Mouse (Mus musculus) midbrain, embryonic 15.5 days (tissue): ENCODE results near the gene Cir1. TPM values are rescaled to one million over a fixed set of nuclear protein-coding genes. Genes with fewer than 3 reads are reported as not detected.

ENCODE experiments used
- ATAC-seq: fragments of 200-750 bp; cut with Nextera tagmentation; replicated peaks from 2 replicates; pipeline ENCODE4 v1.8.0; 2017; ENCODE audit warnings: moderate TSS enrichment
- H3K27ac ChIP-seq: fragments of 300-500 bp; sonication (generic); 2 replicates; pipeline ENCODE4 v1.5.1; 2015; ENCODE audit warnings: mild to moderate bottlenecking, inconsistent platforms
- H3K27me3 ChIP-seq: fragments of 300-500 bp; sonication (generic); replicated peaks from 2 replicates; pipeline ENCODE4 v1.6.1; 2015; ENCODE audit warnings: inconsistent platforms
- H3K36me3 ChIP-seq: fragments of 300-500 bp; sonication (generic); replicated peaks from 2 replicates; pipeline ENCODE4 v1.6.1; 2015; ENCODE audit warnings: inconsistent platforms
- H3K4me1 ChIP-seq: fragments of 300-500 bp; sonication (generic); 2 replicates; pipeline ENCODE4 v1.6.1; 2015; ENCODE audit warnings: inconsistent platforms
- H3K4me2 ChIP-seq: fragments of 300-500 bp; sonication (generic); 2 replicates; pipeline ENCODE4 v1.6.1; 2015; ENCODE audit warnings: inconsistent platforms, mild to moderate bottlenecking, moderate library complexity
- H3K4me3 ChIP-seq: fragments of 300-500 bp; sonication (generic); 2 replicates; pipeline ENCODE4 v1.5.1; 2015; ENCODE audit warnings: mild to moderate bottlenecking, inconsistent platforms
- H3K9ac ChIP-seq: fragments of 300-500 bp; sonication (generic); 2 replicates; pipeline ENCODE4 v1.6.1; 2015; ENCODE audit warnings: mild to moderate bottlenecking, inconsistent platforms
- H3K9me3 ChIP-seq: fragments of 300-500 bp; sonication (generic); 2 replicates; pipeline ENCODE4 v1.6.1; 2016; ENCODE audit warnings: inconsistent platforms
- WGBS: fragments of 180-500 bp; shearing (Covaris S2); methylation state at CpG from one replicate; pipeline ENCODE4 v1.1.7; 2015; ENCODE audit warnings: mixed read lengths; 5-methylcytosine and 5-hydroxymethylcytosine counted together
- polyA plus RNA-seq: library from polyadenylated mRNA; unstranded; fragments of >200 nt; fragmentation: Nextera tagmentation; extraction: Ambion mirVana; gene quantifications from 2 replicates; pipeline ENCODE4 v1.2.1, GENCODE M21; 2015

Gene Cir1
- polyA plus RNA-seq = 26.2 and 27.4 TPM in 2 replicates

DNA sequence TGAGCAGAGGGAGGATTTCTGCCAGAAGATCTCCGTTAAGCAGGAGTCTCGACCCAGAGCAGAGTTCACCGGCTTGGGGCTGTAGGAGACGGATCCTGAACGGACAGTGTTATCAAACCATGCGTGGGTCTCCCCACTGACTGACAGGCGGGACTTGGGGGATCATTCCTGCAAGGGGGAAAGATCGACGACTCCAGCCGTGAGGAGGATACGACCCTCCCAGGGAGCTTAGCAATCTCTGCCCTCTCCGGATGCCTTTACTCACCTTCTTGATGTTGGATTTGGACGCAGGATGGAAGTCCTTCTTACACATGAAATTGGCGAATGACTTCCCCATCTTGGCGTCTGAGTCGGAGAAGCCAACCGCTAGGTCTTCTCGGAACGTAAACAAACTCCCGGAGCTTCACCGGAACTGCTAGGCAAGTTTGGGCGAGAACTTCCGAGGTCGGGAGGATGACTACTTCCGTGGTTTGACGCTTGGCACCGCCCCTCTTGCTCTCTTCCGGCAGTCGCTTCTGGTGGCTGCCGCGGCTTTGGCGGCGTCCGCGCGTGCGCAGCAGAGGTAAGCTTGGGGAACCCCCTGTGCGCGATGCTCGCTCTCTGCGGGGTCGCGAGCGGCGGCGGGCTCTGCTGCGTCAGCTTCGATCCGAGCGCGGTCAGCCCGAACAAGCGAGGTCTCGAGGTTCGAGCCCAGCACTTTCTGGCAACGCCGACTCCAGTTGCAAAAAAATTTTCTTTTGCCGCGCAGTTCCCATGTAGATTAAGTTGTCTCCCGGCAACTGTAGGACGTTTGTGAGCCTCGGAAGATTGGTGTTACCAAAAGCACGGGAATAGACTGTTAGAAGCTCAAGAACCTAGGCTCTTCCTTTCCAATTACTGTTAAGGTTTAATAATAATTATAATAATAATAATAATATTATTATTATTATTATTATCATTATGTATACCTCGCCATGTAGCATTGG is at the start of gene Cir1, which contains the start of gene Scrn3:
Gene Cir1, minus strand, starts transcription at position 550 of the 965 bp plus-strand sequence.
Gene Scrn3, plus strand, starts transcription at position 450 of the 965 bp plus-strand sequence.
- ATAC-seq = peak; percentile 96
- Histone ChIP-seq H3K9ac (peak within 1 kb of the TSS; percentile 53), H3K27ac (peak within 1 kb of the TSS; percentile 82), H3K4me1 (peaks cover 16% of the 10 kb centered on the region), H3K4me3 (peak within 1 kb of the TSS; percentile 57), H3K9me3 (no peaks in the 10 kb centered on the region), H3K4me2 (peak within 1 kb of the TSS; percentile 79), H3K36me3 (peaks cover 10% of the 10 kb centered on the region; the same call in 1 of the 2 replicates), H3K27me3 (no peaks in the 10 kb centered on the region)
- WGBS = under 1% methylated on average over 64 of the region's 64 CpGs

DNA sequence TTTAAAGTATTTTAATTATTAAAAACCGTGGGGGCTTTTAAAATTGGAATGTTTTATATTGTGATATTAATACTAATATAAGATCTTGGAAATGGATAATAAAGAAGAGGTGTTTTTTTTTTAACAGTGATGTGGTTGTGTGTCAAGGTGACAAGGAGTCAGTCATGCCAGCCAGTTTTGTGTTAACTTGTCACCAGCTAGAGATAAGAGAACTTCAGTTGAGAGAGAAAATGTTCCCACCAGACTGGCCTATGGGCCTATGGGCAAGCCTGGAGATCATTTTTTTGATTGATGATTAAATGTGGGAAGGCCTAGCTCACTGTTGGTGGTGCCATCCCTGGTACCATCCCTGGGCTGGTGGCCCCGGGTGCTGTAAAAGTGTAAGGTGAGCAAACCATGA is 48.0 kb upstream of the Cir1 start:
- H3K4me2 ChIP-seq = no peak overlapping the region
- no peaks in the 10 kb centered on the region for H3K4me1 ChIP-seq
- no peak overlapping the region for H3K4me3 ChIP-seq
- H3K27ac ChIP-seq = no peak overlapping the region
- no peak overlapping the region for H3K9ac ChIP-seq
- H3K9me3 ChIP-seq = no peaks in the 10 kb centered on the region
- no peak for ATAC-seq
- H3K36me3 ChIP-seq = 0 out of 2 replicates have a peak, but pooled peaks cover 3% of the 10 kb centered on the region
- H3K27me3 ChIP-seq = no peaks in the 10 kb centered on the region
- 86% methylated on average over 2 of the region's 2 CpGs for WGBS

DNA sequence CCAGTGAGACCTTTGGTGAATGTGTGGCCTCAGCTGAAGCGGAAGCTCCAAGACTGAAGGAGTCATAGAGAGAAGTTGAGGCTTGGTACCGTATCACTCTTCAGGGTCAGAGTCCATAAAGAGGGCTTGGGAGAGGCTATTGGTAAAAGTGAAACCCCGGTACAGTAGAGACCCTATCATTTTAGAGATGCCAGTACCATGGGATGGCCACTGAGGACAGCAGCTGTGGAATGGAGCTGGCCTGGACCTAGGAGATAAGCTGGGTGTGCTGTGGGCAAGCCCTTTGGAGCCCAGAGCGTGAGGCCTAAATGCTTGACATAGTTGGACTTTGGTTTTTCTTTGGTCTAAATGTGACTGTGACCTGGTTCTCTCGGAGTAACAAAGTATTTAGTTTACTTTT is 47.4 kb upstream of the Cir1 start:
- no peaks in the 10 kb centered on the region for H3K27me3 ChIP-seq

DNA sequence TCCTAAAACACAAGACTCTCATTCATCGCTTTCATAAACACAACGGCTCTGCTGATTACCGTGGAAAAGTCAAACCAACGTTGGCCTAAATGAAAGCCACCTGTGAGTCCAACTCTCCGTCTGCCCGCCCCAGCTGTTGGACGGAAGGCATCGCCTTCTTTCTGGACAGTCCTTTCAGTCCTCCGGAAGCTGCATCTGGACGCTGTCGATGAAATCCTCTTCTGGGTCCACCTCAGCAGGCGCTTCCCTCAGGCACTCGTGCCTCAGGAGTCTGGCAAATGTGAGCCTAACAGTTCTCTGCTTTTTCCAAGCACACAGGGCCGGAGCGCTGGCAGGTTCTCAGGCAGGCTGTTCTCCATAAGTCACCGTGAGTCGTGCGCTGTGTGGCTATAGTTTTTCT is 44.5 kb upstream of the Cir1 start:
- Histone ChIP-seq H3K27me3 (no peaks in the 10 kb centered on the region), H3K9ac (no peak overlapping the region), H3K4me2 (no peak overlapping the region), H3K4me3 (no peak overlapping the region), H3K36me3 (0 out of 2 replicates have a peak, but pooled peaks cover 3% of the 10 kb centered on the region), H3K9me3 (no peaks in the 10 kb centered on the region), H3K4me1 (no peaks in the 10 kb centered on the region), H3K27ac (no peak overlapping the region)
- ATAC-seq = no peak
- 83% methylated on average over 18 of the region's 18 CpGs for WGBS

More for the DNA sequence above, 47.4 kb upstream of the Cir1 start:
- 95% methylated on average over 5 of the region's 5 CpGs for WGBS
- Histone ChIP-seq H3K9ac (no peak overlapping the region), H3K4me3 (no peak overlapping the region), H3K4me2 (no peak overlapping the region), H3K4me1 (no peaks in the 10 kb centered on the region), H3K9me3 (no peaks in the 10 kb centered on the region), H3K36me3 (0 out of 2 replicates have a peak, but pooled peaks cover 3% of the 10 kb centered on the region), H3K27ac (no peak overlapping the region)
- no peak for ATAC-seq

DNA sequence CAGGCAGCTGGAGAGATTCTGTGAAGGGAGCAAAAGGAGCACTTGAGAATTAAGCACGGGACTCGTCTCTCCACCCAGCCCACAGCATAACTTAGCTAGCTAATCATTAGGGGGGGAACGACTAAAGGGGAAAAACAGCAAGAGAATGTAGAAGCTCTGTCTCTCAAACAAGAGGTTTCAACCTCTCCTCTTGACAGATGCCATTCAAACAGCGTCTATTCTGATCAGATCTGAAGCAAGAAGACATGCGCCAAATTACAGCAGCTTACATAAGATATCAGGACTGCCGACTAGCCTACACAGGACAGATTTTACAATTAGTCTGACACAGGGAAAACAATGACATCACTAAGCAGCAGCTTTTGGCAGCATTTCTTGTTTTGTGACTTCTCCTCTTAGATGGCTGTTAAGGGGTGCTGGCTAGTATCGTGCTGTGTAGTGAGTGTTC is 39.5 kb upstream of the Cir1 start:
- Histone ChIP-seq H3K27ac (no peak overlapping the region), H3K4me2 (no peak overlapping the region), H3K9me3 (no peaks in the 10 kb centered on the region), H3K36me3 (0 out of 2 replicates have a peak, but pooled peaks cover 1% of the 10 kb centered on the region), H3K27me3 (no peaks in the 10 kb centered on the region), H3K4me3 (no peak overlapping the region), H3K9ac (no peak overlapping the region), H3K4me1 (0 out of 2 replicates have a peak, but pooled peaks cover 4% of the 10 kb centered on the region)
- ATAC-seq = no peak
- WGBS = 37% methylated on average over 7 of the region's 7 CpGs

DNA sequence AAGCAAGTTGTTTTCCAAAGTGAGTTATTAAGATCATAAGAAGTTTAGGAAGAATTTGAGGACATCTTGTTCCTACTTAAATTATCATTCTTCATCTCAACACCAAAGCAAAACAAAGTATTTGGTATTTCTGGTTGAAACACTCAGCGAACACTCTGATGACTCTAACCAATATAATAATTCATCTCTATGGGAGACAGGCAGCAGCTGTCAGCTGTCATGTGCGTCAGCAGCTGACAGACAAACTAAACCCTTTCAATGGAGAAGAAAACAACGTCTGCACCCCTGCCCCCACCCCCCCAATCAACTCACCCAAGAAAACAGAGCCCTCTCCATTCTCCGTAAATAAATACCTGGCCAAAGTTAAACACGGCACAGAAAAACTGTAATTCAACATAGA is 39.0 kb upstream of the Cir1 start:
- Histone ChIP-seq H3K4me3 (no peak overlapping the region), H3K9ac (no peak overlapping the region), H3K27me3 (no peaks in the 10 kb centered on the region), H3K4me2 (no peak overlapping the region), H3K9me3 (no peaks in the 10 kb centered on the region), H3K36me3 (no peaks in the 10 kb centered on the region), H3K27ac (no peak overlapping the region), H3K4me1 (0 out of 2 replicates have a peak, but pooled peaks cover 4% of the 10 kb centered on the region)
- ATAC-seq = no peak
- 50% methylated on average over 5 of the region's 5 CpGs for WGBS

DNA sequence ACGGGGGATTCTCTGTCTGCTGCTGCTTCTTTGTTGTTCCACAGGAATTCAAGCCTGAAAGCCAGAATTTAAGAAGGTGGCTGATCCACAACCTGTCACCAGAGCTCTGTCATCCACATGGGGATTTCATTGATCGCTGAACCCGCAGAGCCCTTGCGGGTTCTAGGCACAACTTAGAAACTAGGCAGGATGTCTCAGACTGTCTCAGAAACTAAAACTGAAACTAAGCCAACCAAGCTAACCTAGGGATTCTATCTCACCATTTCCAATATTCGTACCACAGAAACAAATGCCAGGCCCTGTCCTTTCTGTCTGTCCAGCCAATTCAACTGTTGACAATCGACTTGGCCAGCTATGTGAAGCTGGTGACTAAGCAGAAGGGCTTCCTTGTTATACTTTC is 35.7 kb upstream of the Cir1 start:
- Histone ChIP-seq H3K9me3 (no peaks in the 10 kb centered on the region), H3K27ac (0 out of 2 replicates have a peak overlapping the region, but pooled peaks have one; percentile 10), H3K9ac (no peak overlapping the region), H3K27me3 (no peaks in the 10 kb centered on the region), H3K36me3 (no peaks in the 10 kb centered on the region), H3K4me2 (no peak overlapping the region), H3K4me1 (0 out of 2 replicates have a peak, but pooled peaks cover 4% of the 10 kb centered on the region), H3K4me3 (no peak overlapping the region)
- WGBS = 86% methylated on average over 6 of the region's 6 CpGs
- no peak for ATAC-seq

DNA sequence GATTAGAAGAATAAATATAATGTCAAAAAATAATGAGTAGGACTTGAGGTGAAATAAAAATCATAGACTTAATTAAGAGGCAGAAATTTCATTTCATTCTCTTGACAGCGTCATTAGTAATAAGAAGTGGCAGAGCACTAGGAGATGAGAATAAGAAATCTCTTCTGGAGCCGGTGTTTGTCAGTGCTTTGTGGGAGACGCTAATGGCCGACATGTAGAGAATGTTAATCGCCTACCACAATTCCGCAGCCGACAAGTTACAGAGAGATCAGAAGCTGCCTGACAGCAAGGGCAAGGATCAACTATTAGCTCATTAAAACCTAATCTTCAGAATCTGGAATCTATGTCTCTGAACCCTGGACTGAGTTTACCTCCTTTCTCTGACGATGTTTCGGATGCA is 35.3 kb upstream of the Cir1 start:
- no peak for ATAC-seq
- Histone ChIP-seq H3K9me3 (no peaks in the 10 kb centered on the region), H3K36me3 (no peaks in the 10 kb centered on the region), H3K4me2 (no peak overlapping the region), H3K27ac (0 out of 2 replicates have a peak overlapping the region, but pooled peaks have one; percentile 10), H3K4me3 (no peak overlapping the region), H3K27me3 (no peaks in the 10 kb centered on the region), H3K4me1 (0 out of 2 replicates have a peak, but pooled peaks cover 4% of the 10 kb centered on the region), H3K9ac (no peak overlapping the region)
- WGBS = 48% methylated on average over 9 of the region's 9 CpGs

DNA sequence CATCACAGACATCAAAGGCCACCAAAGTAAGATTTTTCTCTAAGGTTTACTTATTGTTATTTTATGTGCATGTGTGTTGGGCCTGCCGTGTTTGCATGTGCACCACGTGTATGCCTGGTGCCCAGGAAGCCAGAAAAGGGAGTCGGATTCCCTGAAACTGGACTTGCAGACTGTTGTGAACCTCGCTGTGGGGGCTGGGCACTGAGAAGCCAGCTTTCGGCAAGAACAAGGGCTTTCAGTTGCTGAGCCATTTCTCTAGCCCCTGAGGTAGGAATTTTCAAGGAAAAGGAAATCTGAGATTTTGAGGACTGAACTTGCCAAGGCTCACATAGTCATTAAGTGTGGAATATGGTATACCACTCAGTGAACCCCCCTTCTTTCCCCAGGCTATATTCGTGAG is 34.6 kb upstream of the Cir1 start:
- Histone ChIP-seq H3K9me3 (no peaks in the 10 kb centered on the region), H3K9ac (no peak overlapping the region), H3K4me3 (no peak overlapping the region), H3K36me3 (no peaks in the 10 kb centered on the region), H3K4me1 (0 out of 2 replicates have a peak, but pooled peaks cover 4% of the 10 kb centered on the region), H3K27me3 (no peaks in the 10 kb centered on the region), H3K4me2 (no peak overlapping the region), H3K27ac (0 out of 2 replicates have a peak overlapping the region, but pooled peaks have one; percentile 20)
- WGBS = 54% methylated on average over 6 of the region's 6 CpGs
- no peak for ATAC-seq

DNA sequence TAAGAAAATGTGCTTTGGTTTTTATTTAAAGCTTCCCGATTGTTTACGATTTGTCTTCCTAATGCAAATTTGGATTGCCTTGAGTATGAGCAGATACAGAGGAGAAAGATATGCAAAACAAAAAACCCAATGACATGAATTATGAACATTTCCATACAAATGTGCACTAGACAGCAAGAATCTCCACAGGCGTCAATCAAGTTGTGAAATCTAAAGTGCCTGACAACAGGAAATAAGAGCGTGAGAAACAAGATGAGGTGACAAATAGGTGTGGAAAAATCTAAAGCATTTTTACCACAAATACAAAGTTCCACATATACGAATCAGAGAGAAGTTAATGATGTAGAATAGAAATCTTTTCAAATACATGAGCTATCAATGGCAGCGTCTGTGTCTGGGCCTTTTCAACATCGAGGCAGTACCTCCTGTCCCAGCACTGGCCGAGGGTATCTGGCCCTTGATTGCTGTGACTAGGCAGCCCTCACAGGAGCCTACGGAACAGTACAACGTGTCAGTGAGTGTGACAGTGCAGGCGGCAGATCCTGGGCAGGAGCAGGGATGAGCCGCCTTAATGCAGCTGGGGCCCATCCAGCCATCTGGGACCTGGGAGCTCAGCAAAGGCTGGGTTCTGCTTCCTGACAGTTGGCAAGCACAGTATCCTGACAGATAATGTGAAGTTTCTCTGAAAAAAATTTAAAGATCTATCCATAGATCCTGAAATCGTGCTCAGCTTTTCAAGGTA is 34.0 kb upstream of the Cir1 start:
- H3K4me2 ChIP-seq = no peak overlapping the region
- 0 out of 2 replicates have a peak, but pooled peaks cover 4% of the 10 kb centered on the region for H3K4me1 ChIP-seq
- no peak overlapping the region for H3K27ac ChIP-seq
- H3K36me3 ChIP-seq = no peaks in the 10 kb centered on the region
- H3K4me3 ChIP-seq = no peak overlapping the region
- no peak overlapping the region for H3K9ac ChIP-seq
- no peaks in the 10 kb centered on the region for H3K27me3 ChIP-seq
- no peak for ATAC-seq
- no peaks in the 10 kb centered on the region for H3K9me3 ChIP-seq
- 66% methylated on average over 13 of the region's 13 CpGs for WGBS

DNA sequence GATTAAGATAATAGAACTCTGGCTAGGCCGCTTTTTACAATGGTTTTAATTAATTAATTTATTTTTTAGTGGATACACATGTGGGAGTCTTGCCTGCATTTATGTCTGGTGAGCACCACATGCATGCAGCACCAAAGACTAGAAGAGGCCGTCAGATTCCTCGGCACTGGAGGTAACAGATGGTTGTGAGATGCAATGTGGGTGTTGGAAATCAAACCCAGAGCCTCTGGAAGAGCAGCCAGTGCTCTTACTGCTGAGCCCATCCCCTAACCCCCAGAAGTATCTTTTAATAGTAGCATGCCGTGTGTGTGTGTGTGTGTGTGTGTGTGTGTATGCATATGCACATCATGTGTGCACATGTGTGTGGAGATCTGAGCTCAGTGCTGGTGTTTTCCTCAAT is 32.7 kb upstream of the Cir1 start:
- H3K27ac ChIP-seq = no peak overlapping the region
- H3K36me3 ChIP-seq = no peaks in the 10 kb centered on the region
- 96% methylated on average over 4 of the region's 4 CpGs for WGBS

DNA sequence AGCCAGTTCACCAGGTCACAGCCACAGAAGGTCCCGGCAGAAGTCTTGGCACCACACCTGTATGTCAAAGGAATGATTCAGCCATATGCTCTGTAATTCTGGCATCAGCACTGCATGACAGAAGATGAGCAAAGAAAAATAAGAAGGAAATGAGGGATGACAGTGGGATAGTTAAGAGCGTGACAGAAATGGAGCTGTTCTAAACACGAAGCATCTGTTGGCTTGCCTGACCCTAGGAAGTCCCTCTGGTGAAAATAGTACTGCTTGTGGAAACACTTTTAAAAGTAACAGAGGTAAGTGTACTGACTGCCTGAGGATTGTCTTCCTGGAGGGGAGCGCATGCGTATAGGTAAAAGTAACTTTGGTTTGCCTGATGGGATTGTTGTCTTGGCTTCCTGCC is 31.2 kb upstream of the Cir1 start:
- WGBS = 93% methylated on average over 5 of the region's 5 CpGs
- H3K9ac ChIP-seq = no peak overlapping the region
- no peak overlapping the region for H3K4me2 ChIP-seq
- no peak overlapping the region for H3K27ac ChIP-seq
- H3K9me3 ChIP-seq = no peaks in the 10 kb centered on the region
- 0 out of 2 replicates have a peak, but pooled peaks cover 4% of the 10 kb centered on the region for H3K4me1 ChIP-seq
- H3K27me3 ChIP-seq = no peaks in the 10 kb centered on the region
- H3K36me3 ChIP-seq = no peaks in the 10 kb centered on the region
- no peak overlapping the region for H3K4me3 ChIP-seq
- ATAC-seq = no peak

More for the DNA sequence above, 32.7 kb upstream of the Cir1 start:
- H3K4me1 ChIP-seq = 0 out of 2 replicates have a peak, but pooled peaks cover 4% of the 10 kb centered on the region
- no peak for ATAC-seq
- no peaks in the 10 kb centered on the region for H3K9me3 ChIP-seq
- no peak overlapping the region for H3K9ac ChIP-seq
- no peak overlapping the region for H3K4me3 ChIP-seq
- no peak overlapping the region for H3K4me2 ChIP-seq
- H3K27me3 ChIP-seq = no peaks in the 10 kb centered on the region
